Mouse (Mus musculus) hematopoietic multipotent progenitor cell, adult 10-12 weeks (in vitro differentiated cells): ENCODE measurements around the gene Tufm. TPM values are rescaled to one million over a fixed set of nuclear protein-coding genes. Genes with fewer than 3 reads are reported as not detected.

Source experiments
- polyA plus RNA-seq: library from polyadenylated mRNA; stranded (reverse); fragments of >175 nt; gene quantifications from 2 replicates; pipeline ENCODE4 v1.2.3, GENCODE M21; 2012; ENCODE audit warnings: low replicate concordance

Tufm gene
- polyA plus RNA-seq, result 18.1 and 40.0 TPM in 2 replicates

DNA sequence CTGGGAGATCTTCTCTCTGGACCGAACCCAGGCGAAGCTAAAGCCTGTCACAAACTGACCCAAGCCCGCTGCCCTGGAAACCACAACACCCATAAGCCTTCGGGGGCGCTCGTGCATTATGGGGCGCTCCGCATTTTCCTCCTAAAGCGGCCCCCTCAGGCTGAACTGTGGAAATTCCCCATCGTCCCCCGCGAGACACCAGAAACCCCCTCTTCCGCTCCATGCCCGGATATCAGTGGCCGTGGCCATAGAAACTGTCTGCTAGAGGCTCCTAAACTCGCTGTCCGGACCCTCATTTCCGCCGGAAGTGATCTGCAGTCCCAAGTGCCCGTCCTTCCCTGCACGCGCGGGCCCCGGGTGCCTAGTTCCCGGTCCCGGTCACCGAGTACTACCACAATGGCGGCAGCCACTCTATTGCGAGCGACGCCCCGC, at the start of gene Tufm:
TSS of gene Tufm (plus strand) at position 310 of the 432 bp plus-strand sequence.

DNA sequence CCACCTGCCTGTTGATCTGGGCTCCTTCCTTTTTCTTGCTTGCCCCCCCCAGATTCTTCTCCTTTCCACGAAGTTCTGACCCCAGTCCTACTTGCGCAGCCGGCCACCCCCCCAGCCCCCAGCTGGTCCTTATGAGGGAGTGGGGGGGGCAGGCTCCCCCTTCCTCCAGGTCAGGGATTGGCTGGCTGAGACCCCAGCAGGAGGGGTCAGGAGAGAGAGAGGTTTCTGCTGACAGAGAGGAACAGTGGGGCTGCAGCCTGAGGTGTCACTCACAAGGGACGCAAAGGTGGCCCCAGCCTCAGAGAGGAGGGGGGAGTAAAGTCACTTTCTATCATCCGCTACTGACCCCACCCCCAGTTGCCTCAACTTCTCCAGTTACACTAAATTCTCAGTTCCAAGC, 24.2 kb upstream of the Tufm start, which contains the start of gene Atp2a1:
TSS of gene Atp2a1 (minus strand) at position 105 of the 400 bp plus-strand sequence.

DNA sequence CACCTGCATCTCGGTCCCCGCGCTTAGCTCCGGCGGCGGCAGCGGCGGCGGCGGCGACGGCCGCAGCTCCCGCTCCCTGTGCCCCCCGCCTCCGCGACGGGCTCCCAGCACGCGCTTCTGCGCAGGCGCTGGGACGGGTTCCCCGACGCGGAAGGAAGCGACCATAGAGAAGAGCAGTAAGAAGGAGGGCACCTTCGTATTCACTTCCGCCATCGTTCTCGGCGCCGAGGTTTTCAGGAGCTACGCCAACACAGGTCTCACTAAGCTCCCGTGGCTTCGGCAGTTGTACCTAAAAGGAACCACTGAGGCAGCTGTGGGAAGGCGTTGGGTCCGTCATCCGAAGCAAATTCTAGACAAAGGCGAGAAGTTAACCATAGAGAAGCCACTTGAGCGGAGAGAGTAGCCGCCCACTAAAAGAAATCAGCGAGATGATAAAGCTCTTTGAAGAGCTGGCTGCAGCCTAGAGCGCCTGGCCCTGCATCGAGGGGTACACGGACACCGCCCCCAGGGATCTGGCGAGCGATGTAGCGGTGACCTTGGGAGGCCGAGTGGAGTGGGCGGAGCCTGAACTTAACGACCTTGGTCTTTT, 12.1 kb upstream of the Tufm start, which contains the start of gene Sh2b1:
TSS of gene Sh2b1 (minus strand) at position 432 of the 589 bp plus-strand sequence.

DNA sequence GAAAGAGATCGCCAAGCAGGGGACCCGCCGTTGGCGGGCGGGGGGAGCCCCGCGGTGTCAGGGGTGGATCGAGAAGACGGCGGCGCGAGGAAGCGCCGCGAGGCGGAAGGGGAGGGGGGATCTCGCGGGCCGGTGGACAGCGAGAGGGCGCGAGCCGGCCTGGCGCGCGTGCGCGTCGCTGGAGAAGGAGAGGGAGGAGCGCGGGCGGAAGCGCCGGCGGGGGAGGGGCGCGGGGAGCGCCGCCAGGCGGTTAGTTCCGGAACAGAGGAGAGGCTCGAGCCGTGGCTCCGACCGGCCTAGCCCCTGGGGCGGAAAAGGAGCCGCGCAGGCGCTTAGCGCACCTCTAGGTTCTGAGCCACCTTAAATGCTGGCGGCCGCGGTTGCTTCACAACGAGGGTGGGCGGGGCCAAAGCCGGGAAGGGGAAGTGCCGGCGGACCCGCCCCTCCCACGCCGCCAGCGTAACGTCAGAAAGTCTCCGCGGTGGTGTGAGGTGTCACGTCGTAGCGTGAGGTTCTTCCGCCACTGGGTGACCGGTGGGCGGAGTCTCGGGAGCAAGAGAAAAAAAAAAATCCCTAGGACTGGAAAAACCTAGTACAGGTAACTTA, 16.2 kb downstream of the Tufm start, which contains the start of gene Atxn2l:
TSS of gene Atxn2l (minus strand) at position 165 of the 606 bp plus-strand sequence.

Other genes with a start within 250 kb of the Tufm start
- gene Sbk1, start 214.7 kb upstream of the Tufm start, polyA plus RNA-seq, result 229 and 244 TPM in 2 replicates
- gene Lat, start 117.8 kb upstream of the Tufm start, polyA plus RNA-seq, result 188 and 207 TPM in 2 replicates
- 66.4 and 139 TPM in 2 replicates for gene Spns1, start 109.9 kb upstream of the Tufm start, polyA plus RNA-seq
- gene Nfatc2ip, start 90.6 kb upstream of the Tufm start, polyA plus RNA-seq, result 5.1 and 6.6 TPM in 2 replicates
- gene Cd19, start 72.5 kb upstream of the Tufm start, polyA plus RNA-seq, result 103 and 270 TPM in 2 replicates
- 198 and 348 TPM in 2 replicates for gene Rabep2, start 58.6 kb upstream of the Tufm start, polyA plus RNA-seq
- gene Atp2a1, start 24.3 kb upstream of the Tufm start, polyA plus RNA-seq, result 0.20 and 0.94 TPM in 2 replicates
- gene Sh2b1, start 11.9 kb upstream of the Tufm start, polyA plus RNA-seq, result 95.0 and 124 TPM in 2 replicates
- 600 and 1,323 TPM in 2 replicates for gene Atxn2l, start 16.1 kb downstream of the Tufm start, polyA plus RNA-seq
- 43.4 and 50.0 TPM in 2 replicates for gene Eif3c, start 79.0 kb downstream of the Tufm start, polyA plus RNA-seq
- 69.9 and 145 TPM in 2 replicates for gene Apobr, start 97.6 kb downstream of the Tufm start, polyA plus RNA-seq
- 26.8 and 44.7 TPM in 2 replicates for gene Cln3, start 98.5 kb downstream of the Tufm start, polyA plus RNA-seq
- 1.3 TPM in 2 replicates for gene Il27, start 107.6 kb downstream of the Tufm start, polyA plus RNA-seq
- 4.9 and 6.8 TPM in 2 replicates for gene Nupr1, start 143.5 kb downstream of the Tufm start, polyA plus RNA-seq
- 27.1 and 73.0 TPM in 2 replicates for gene Sgf29, start 161.9 kb downstream of the Tufm start, polyA plus RNA-seq
- 0.25 and 2.0 TPM in 2 replicates for gene Sult1a1, start 189.1 kb downstream of the Tufm start, polyA plus RNA-seq
- 85.0 and 156 TPM in 2 replicates for gene Bola2, start 208.0 kb downstream of the Tufm start, polyA plus RNA-seq
- 3.1 and 7.3 TPM in 2 replicates for gene Slx1b, start 208.4 kb downstream of the Tufm start, polyA plus RNA-seq
- 2,019 and 2,208 TPM in 2 replicates for gene Coro1a, start 220.4 kb downstream of the Tufm start, polyA plus RNA-seq